Mouse (Mus musculus) granulocyte monocyte progenitor cell, adult 5-6 weeks (primary cell): Measurements from ENCODE around the gene Lipo3. TPM values are rescaled to one million over a fixed set of nuclear protein-coding genes. Genes with fewer than 3 reads are reported as not detected.
"Not testable (repeated sequence)": the region's sequence is repeated elsewhere in the genome, so short reads cannot be mapped to it uniquely, and the experiment has no call there.

Source experiments
- ATAC-seq: replicated peaks from 2 replicates; pipeline ENCODE4 v1.8.0; 2016; ENCODE audit warnings: mild to moderate bottlenecking, moderate TSS enrichment, inconsistent platforms; ENCODE audit not compliant: poor library complexity, severe bottlenecking
- total RNA-seq, 2 experiments: library from RNA; stranded (forward) in 1 of 2; stranded (reverse) in 1 of 2; fragments of 200-712, 200-1000 nt in 1 of 2; fragments of >200 nt in 1 of 2; fragmentation: Nextera tagmentation in 1 of 2; gene quantifications; 2 replicates each; pipeline ENCODE4 v1.2.3; 2014 to 2017

Lipo3 gene
- total RNA-seq (2014; fragmentation: Nextera tagmentation) (10.9 and 14.2 TPM in 2 replicates), total RNA-seq (2017) (10.0 and 11.8 TPM in 2 replicates)

DNA sequence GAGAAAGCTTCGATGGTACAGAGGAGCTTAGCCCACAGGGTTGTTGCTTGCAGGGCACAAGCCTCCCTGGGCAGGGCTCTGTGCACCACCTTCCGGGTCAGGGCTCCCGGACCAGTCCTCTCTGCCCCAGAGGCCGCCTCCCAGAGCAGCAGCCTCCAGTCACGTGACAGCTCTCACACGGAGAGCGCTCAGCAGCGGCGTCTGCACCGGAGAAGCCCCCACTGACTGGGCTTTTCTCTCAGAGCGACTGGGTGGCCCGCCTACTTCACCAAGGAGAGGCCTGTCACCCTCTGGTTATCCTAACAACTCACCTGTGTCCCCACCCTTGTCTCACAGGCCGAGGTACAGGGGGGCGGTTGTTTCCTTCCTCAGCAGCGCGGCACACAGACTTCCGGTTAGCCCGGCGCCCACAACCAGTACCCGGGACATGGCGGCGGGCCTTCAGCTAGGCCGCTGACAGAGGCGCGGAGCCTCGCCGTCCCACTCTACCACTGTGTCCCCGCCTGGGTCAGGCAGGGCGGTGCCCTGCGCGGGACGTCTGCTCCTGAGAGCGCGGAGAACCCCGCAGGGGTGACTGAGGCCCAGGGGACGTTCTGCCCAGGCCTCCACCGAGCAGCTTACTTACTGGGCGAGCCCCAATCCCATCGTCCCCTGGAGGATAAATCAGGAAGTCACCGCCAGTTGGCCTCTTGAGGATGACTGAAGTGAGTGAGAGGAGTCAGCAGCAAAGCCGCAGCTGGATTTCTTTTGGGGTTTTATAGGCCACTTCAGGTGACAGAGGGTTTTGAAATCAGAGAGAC lies at the start of gene Lipo3:
Gene Lipo3 (minus strand): TSS at position 665 of the 800 bp plus-strand sequence.
- ATAC-seq, result peak; percentile 90

GRCm38 (mm10) chr19:33787359-33787758 lies 25.6 kb upstream of the Lipo3 start, which contains the start of gene Lipo1:
Gene Lipo1, minus strand, starts transcription at chr19:33787459.
- not testable (repeated sequence) for ATAC-seq

- no peak for ATAC-seq
Observed at GRCm38 (mm10) chr19:33786576-33787277, 25.0 kb upstream of the Lipo3 start.

- ATAC-seq, result not testable (repeated sequence)
Observed at GRCm38 (mm10) chr19:33751259-33751658, 10.5 kb downstream of the Lipo3 start, which contains the start of gene Lipo2. Gene Lipo2, minus strand, starts transcription at chr19:33751359.

DNA sequence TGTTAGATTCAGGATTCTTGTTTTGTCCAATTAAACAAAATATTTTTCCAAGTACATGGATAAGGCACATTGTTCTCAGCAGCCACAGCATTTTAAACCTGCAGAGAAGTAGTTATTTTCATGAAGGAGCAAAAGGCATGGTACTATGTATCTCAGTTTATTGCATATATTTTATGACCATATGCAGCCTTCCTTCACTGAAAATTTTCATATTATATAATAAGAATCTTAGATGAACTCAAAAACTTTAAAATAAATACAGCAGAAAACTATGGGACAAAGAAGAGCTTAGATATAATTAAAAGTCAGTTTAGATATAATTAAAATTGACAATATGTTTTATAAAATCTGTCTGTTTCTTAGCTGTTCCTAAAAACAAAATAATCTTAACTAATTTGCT lies 136.6 kb downstream of the Lipo3 start, which contains the start of gene Gm8978:
Gene Gm8978 (minus strand): TSS at position 101 of the 400 bp plus-strand sequence.
- ATAC-seq, result not testable (repeated sequence)

DNA sequence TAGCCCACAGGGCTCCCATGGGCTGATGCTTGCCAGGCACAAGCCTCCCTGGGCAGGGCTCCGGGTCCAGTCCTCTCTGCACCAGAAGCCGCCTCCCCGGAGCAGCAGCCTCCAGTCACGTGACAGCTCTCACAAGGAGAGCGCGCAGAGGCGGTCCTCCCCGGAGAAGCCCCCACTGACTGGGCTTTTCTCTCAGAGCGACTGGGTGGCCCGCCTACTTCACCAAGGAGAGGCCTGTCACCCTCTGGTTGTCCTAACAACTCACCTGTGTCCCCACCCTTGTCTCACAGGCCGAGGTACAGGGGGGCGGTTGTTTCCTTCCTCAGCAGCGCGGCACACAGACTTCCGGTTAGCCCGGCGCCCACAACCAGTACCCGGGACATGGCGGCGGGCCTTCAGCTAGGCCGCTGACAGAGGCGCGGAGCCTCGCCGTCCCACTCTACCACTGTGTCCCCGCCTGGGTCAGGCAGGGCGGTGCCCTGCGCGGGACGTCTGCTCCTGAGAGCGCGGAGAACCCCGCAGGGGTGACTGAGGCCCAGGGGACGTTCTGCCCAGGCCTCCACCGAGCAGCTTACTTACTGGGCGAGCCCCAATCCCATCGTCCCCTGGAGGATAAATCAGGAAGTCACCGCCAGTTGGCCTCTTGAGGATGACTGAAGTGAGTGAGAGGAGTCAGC lies 172.0 kb downstream of the Lipo3 start:
- peak; percentile 91 for ATAC-seq

DNA sequence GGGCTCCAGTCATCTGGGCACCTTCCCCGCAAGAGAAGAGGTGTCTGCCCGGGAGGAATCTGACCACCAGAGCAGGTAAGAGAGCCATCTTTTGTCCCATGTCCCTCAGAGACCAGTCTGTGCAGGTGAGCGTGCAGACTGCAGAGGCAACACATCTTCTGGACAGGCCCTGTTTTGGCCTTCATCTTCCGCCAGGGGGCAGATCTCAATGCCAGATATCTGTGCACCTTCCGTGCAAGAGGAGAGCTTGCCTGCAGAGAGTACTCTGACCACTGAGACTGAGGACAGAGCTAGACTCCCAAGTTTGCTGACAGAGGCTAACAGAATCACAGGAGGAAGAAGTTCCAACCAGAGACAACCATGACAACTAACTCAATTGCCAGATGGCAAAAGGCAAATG lies 193.2 kb downstream of the Lipo3 start:
- not testable (repeated sequence) for ATAC-seq

GRCm38 (mm10) chr19:33517680-33518079 lies 244.1 kb downstream of the Lipo3 start, which contains the start of gene Lipo4:
Gene Lipo4, minus strand, starts transcription at chr19:33517780.
- ATAC-seq, result no peak

Other genes starting within 250 kb of the Lipo3 start
- gene Lipo4, start 244.2 kb downstream of the Lipo3 start, total RNA-seq (2014; fragmentation: Nextera tagmentation), result not detected in 2 replicates
- gene Lipo4, start 244.2 kb downstream of the Lipo3 start, total RNA-seq (2017), result not detected in 2 replicates
- gene Gm8978, start 136.7 kb downstream of the Lipo3 start, total RNA-seq (2014; fragmentation: Nextera tagmentation), result not detected in 2 replicates
- not detected in 2 replicates for gene Gm8978, start 136.7 kb downstream of the Lipo3 start, total RNA-seq (2017)
- not detected in 2 replicates for gene Lipo2, start 10.6 kb downstream of the Lipo3 start, total RNA-seq (2014; fragmentation: Nextera tagmentation)
- not detected in 2 replicates for gene Lipo2, start 10.6 kb downstream of the Lipo3 start, total RNA-seq (2017)
- not detected in 2 replicates for gene Lipo1, start 25.5 kb upstream of the Lipo3 start, total RNA-seq (2014; fragmentation: Nextera tagmentation)
- gene Lipo1, start 25.5 kb upstream of the Lipo3 start, total RNA-seq (2017), result not detected in 2 replicates
- gene Lipf, start 199.2 kb upstream of the Lipo3 start, total RNA-seq (2014; fragmentation: Nextera tagmentation), result not detected in 2 replicates
- gene Lipf, start 199.2 kb upstream of the Lipo3 start, total RNA-seq (2017), result not detected in 2 replicates
- not detected in 2 replicates for gene Lipk, start 246.3 kb upstream of the Lipo3 start, total RNA-seq (2014; fragmentation: Nextera tagmentation)
- not detected in 2 replicates for gene Lipk, start 246.3 kb upstream of the Lipo3 start, total RNA-seq (2017)